Mouse (Mus musculus) ES-E14 (cell line): ENCODE measurements around the gene R3hdm2. TPM values are rescaled to one million over a fixed set of nuclear protein-coding genes. Genes with fewer than 3 reads are reported as not detected.

ENCODE experiments used
- DNase-seq: peaks from one replicate; pipeline ENCODE4 v3.0.0-alpha.2; 2013; ENCODE audit warnings: low read depth, low spot score
- H3K27ac ChIP-seq: 2 replicates; pipeline ENCODE4 v1.5.1; 2012; ENCODE audit warnings: low read depth, mild to moderate bottlenecking, low read length, moderate library complexity, mixed read lengths; ENCODE audit not compliant: poor library complexity, insufficient read depth, severe bottlenecking
- H3K36me3 ChIP-seq: 2 replicates; pipeline ENCODE4 v1.6.1; 2012; ENCODE audit warnings: mild to moderate bottlenecking, low read length, moderate library complexity, mixed read lengths; ENCODE audit not compliant: control insufficient read depth, poor library complexity, insufficient read depth, severe bottlenecking
- H3K4me1 ChIP-seq, 2 experiments: fragments of 150-350 bp in 1 of 2; sonication (generic) in 1 of 2; 2 replicates each; pipeline ENCODE4 v1.6.1; 2012; ENCODE audit warnings: low read length in 2 of 2, mild to moderate bottlenecking in 1 of 2, mixed read lengths in 1 of 2; ENCODE audit not compliant: control insufficient read depth in 2 of 2, insufficient read depth in 2 of 2, poor library complexity in 1 of 2
- H3K4me3 ChIP-seq, 2 experiments: fragments of 150-350 bp in 1 of 2; sonication (generic) in 1 of 2; 2 replicates each; pipeline ENCODE4 v1.5.1; 2012; ENCODE audit warnings: low read length in 2 of 2, low read depth in 1 of 2, mild to moderate bottlenecking in 1 of 2, mixed read lengths in 1 of 2; ENCODE audit not compliant: insufficient read depth in 1 of 2, poor library complexity in 1 of 2, severe bottlenecking in 1 of 2
- H3K9ac ChIP-seq: 2 replicates; pipeline ENCODE4 v1.6.1; 2012; ENCODE audit warnings: low read depth, mild to moderate bottlenecking, low read length, mixed read lengths; ENCODE audit not compliant: poor library complexity, insufficient read depth, severe bottlenecking
- H3K9me3 ChIP-seq: fragments of 150-350 bp; sonication (generic); 2 replicates; pipeline ENCODE4 v1.6.1; 2012; ENCODE audit warnings: low read depth, mild to moderate bottlenecking, low read length; ENCODE audit not compliant: control insufficient read depth, insufficient read depth
- CHD2 ChIP-seq: IDR thresholded peaks from 2 replicates; pipeline ENCODE4 v1.6.1; 2014; ENCODE audit warnings: mild to moderate bottlenecking, low read depth, low read length, inconsistent platforms
- HCFC1 ChIP-seq: IDR thresholded peaks from 2 replicates; pipeline ENCODE4 v1.6.1; 2012; ENCODE audit warnings: low read length, inconsistent platforms, borderline replicate concordance; ENCODE audit not compliant: insufficient read depth
- MAFK ChIP-seq: IDR thresholded peaks from 2 replicates; pipeline ENCODE4 v1.6.1; 2014; ENCODE audit warnings: mild to moderate bottlenecking, low read depth, low read length, inconsistent platforms; ENCODE audit not compliant: insufficient read depth
- ZC3H11A ChIP-seq: IDR thresholded peaks from 2 replicates; pipeline ENCODE4 v1.6.1; 2012; ENCODE audit warnings: low read depth, mild to moderate bottlenecking, inconsistent platforms, low read length, borderline replicate concordance
- ZNF384 ChIP-seq: IDR thresholded peaks from 2 replicates; pipeline ENCODE4 v1.6.1; 2012; ENCODE audit warnings: low read depth, low read length, inconsistent platforms
- in situ Hi-C, 2 experiments: fragments of 600-800 bp; cut with MboI; formaldehyde crosslinking; loops; one replicate each; pipeline ENCODE4 v1.15.1; 2025; ENCODE audit warnings: low sequenced_read_pairs in 2 of 2, inconsistent platforms in 1 of 2; ENCODE audit not compliant: unreplicated experiment in 2 of 2
- total RNA-seq: library from RNA; depleted of rRNA; stranded (reverse); fragments of 300-350 nt; gene quantifications from 2 replicates; pipeline ENCODE4 v1.2.3, GENCODE M21; 2012

The R3hdm2 gene
- total RNA-seq, 1 experiment, result 25.5 TPM

DNA sequence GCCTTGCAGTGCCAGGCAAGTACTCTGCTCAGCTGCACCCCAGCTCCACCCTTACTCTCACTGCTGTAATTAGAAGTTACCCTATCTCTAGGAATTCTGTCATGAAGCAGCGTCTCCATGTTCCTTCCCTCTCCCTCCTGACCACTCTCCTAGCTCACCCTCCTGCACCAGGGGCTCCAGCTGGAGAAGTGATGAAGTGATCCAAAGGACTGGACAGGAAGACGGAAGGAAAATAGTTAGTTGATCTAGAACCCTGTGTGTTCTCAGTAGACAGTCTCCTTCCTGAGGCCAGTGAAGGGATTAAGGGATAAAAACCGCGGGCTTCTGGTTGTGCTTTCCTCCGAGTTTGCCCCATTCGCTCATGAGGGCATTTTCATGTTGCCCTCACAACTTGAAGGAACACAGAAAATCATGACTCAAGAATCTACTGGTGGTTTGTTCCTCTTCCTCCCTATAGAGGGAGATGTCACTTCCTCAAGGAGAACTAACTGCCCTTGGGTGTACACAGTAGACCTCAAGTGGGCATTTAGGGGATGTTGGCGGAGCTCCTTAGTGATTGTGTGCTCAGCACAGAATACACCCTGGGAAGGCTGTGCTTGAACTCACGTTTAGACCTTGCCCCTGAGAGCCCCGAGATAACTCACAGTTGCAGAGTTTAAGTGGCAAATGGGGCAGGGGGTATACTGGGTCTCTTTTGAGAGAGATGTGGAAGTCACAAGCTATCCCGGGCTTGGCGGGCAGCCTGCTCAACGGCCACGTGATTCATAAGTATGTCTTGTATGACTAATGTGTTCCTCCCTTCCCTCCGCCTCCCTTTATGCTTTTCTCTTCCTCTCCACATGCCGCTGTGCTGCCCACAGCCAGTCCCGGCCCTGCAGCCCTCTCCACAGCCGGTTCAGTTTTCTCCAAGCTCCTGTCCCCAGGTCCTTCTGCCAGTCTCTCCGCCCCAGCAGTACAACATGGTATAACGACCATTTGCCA, 101.0 kb downstream of the R3hdm2 start:
- in situ Hi-C loops, result no loop called here
- H3K36me3 ChIP-seq, result peaks cover 22% of the 10 kb centered on the region; the same call in 1 of the 2 replicates
- no peak overlapping the region for H3K9ac ChIP-seq
- no peak for DNase-seq
- no peaks in the 10 kb centered on the region for H3K9me3 ChIP-seq
- H3K4me3 ChIP-seq, result no peak overlapping the region
- no peaks in the 10 kb centered on the region; a peak in 1 of 4 replicates for H3K4me1 ChIP-seq
- TF ChIP-seq HCFC1, result no peak
- TF ChIP-seq MAFK, result no peak
- no peak for TF ChIP-seq ZC3H11A
- TF ChIP-seq ZNF384, result no peak
- no peak for TF ChIP-seq CHD2
- H3K27ac ChIP-seq, result no peak overlapping the region

- in situ Hi-C loops, result no loop called here
- H3K4me1 ChIP-seq, result no peaks in the 10 kb centered on the region
- no peak overlapping the region for H3K9ac ChIP-seq
- no peak for DNase-seq
- no peak overlapping the region for H3K4me3 ChIP-seq
- peaks cover 20% of the 10 kb centered on the region; the same call in 1 of the 2 replicates for H3K36me3 ChIP-seq
- no peaks in the 10 kb centered on the region for H3K9me3 ChIP-seq
- no peak for TF ChIP-seq HCFC1
- no peak for TF ChIP-seq ZC3H11A
- no peak for TF ChIP-seq MAFK
- TF ChIP-seq ZNF384, result no peak
- TF ChIP-seq CHD2, result no peak
- H3K27ac ChIP-seq, result no peak overlapping the region
Observed at GRCm38 (mm10) chr10:127485235-127485634, 105.1 kb downstream of the R3hdm2 start.

- H3K27ac ChIP-seq, result no peak overlapping the region
- no peaks in the 10 kb centered on the region for H3K4me1 ChIP-seq
- no peak for DNase-seq
- no peak overlapping the region for H3K4me3 ChIP-seq
- no peaks in the 10 kb centered on the region for H3K9me3 ChIP-seq
- H3K36me3 ChIP-seq, result peaks cover 37% of the 10 kb centered on the region; the same call in 1 of the 2 replicates
- in situ Hi-C loops, result no loop called here
- no peak overlapping the region for H3K9ac ChIP-seq
- TF ChIP-seq CHD2 (no peak), ZC3H11A (no peak), HCFC1 (no peak), ZNF384 (no peak), MAFK (no peak)
Observed at GRCm38 (mm10) chr10:127488856-127489255, 108.7 kb downstream of the R3hdm2 start.

DNA sequence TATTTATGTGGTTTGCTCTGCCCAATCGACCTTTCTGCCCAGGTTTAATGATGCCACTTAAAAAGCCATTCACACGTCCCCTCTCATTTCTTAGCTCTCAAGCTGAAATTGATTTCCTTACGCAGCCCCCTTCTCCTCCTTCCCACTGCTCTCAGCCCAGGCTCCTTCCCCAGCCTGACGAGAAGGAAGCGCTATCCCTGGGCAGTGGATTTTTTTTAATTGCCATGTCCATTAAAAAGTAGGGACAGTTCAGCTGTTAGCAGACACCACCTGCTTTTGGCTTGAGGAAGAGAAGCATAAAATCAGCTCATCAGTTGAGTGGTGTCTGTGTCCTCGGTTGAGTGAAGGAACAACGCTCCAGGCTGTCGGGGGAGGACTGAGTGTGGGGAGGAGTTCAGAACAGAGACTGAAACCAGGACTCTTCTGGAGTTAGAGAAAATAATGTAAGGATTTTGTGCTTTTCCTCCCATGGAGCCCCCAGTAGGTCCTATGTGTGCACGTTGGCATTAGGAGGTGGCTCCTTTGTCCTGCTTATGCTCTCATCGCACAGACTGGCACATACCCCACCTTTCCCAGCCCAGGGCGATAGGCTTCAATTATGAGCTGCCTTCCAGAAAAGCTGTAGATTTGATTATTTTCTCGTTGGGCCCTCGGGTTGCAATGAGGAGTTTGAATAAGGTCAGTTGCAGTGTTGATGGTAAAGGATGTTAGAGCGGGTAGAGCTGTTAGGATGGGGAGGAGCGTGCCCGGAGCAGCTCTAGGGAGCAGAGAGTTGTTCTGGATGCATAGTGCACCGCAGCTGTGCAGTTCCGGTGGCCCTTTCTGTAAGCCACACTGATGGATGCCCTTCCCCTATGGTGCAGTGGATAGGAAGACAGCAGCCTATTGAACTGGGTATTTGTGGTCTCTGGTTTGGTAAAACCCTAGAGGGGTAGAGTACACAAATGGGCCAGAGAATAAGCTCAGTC, 110.3 kb downstream of the R3hdm2 start:
- DNase-seq, result no peak
- in situ Hi-C loops, result no loop called here
- TF ChIP-seq ZC3H11A, result no peak
- TF ChIP-seq HCFC1, result no peak
- no peak for TF ChIP-seq MAFK
- TF ChIP-seq CHD2, result no peak
- no peak for TF ChIP-seq ZNF384
- no peak overlapping the region for H3K27ac ChIP-seq
- H3K9me3 ChIP-seq, result no peaks in the 10 kb centered on the region
- H3K36me3 ChIP-seq, result peaks cover 34% of the 10 kb centered on the region
- H3K4me3 ChIP-seq, result no peak overlapping the region
- no peaks in the 10 kb centered on the region for H3K4me1 ChIP-seq
- no peak overlapping the region for H3K9ac ChIP-seq
